Mouse (Mus musculus): ENCODE data around the gene Gm8281. TPM values are rescaled to one million over a fixed set of nuclear protein-coding genes. Genes with fewer than 3 reads are reported as not detected.
"Not testable (repeated sequence)": the region's sequence is repeated elsewhere in the genome, so short reads cannot be mapped to it uniquely, and the experiment has no call there.

Gene Gm8281
- under 1 TPM in 1 of 2 experiments, not detected in 1; 0.18 TPM for total RNA-seq (2021)
- long read RNA-seq, experiment 1 = 0 reads
- long read RNA-seq, experiment 2 = 0 reads

DNA sequence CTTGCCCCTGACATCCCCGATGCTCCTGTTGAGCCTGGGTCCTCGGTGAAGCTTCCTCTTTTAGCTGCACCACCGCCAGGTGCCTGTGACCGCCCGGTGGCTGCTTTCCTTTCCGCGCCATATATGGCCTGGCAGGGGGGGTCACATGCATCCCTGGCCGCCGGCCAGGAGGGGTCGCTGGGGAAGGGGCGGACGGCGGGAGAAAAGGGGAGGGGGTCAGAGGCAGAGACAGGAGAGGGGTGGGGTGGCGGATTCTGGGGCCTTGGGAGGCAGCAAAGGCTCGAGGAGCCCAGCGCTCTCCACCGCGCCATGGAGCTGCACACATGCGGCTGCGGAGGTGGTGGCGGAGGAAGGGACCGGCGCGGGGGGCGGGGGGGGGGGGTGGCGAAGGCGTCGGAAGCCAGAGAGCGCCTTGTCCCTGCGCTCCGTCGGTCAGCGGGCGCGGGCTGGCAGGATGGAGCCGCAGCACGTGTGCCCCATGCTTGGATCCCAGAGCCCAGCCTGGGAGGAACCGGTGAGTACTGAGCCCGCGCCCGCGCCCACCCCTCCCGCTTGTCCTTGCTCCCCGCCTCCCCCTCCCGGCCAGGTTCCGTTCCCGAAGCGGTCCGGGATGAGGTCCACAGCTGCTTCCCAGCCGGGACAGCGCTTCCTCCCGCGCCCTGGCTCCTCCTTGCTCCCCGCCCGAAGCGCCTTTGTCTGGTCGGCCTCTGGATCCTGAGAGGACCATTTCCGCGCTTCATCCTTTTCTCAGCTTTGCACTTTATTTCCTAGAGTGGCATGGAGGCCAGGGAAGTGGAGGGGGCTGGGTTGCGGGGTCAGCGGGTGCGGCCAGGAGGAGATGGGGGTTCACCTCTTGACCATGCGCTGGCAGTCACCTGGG is at the start of gene Gm8281:
TSS of gene Gm8281 (plus strand) at position 430 of the 880 bp plus-strand sequence.
- intact Hi-C loops (cut with DNase I; ENCODE audit: low total_unique reads) = not testable (repeated sequence)
- DNase-seq = peak; percentile 2

DNA sequence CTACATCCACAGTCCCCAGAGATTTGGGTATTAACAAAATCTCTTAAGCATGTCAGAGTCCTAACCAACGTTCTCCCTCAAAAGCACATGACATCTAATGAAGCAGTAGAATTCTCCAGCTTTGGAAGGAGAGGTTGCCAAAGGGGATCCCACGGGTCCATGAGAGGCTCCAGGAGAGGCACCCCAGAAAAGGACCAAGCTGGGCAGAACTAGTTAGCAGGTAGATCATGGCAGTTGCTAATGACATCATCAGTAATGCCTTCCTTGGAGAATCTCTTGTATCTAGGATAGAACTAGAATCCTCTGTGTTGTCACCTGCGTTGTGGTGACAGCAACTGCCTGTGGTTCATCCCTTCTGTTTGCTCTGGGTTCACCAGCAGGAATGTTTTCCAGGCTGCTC is 20.5 kb upstream of the Gm8281 start, which contains the start of gene 4930555G01Rik:
TSS of gene 4930555G01Rik (plus strand) at position 301 of the 400 bp plus-strand sequence.
- DNase-seq; intact Hi-C loops (cut with DNase I; ENCODE audit: low total_unique reads): not testable (repeated sequence)

DNA sequence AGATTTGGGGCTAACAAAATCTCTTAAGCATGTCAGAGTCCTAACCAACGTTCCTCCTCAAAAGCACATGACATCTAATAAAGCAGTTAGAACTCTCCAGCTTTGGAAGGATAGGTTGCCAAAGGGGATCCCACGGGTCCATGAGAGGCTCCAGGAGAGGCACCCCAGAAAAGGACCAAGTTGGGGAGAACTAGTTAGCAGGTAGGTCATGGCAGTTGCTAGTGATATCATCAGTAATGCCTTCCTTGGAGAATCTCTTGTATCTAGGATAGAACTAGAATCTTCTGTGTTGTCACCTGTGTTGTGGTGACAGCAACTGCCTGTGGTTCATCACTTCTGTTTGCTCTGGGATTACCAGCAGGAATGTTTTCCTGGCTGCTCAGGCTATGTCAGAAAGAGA is 60.4 kb downstream of the Gm8281 start, which contains the start of gene Gm8279:
TSS of gene Gm8279 (plus strand) at position 301 of the 400 bp plus-strand sequence.
- intact Hi-C loops (cut with DNase I; ENCODE audit: low total_unique reads); DNase-seq: not testable (repeated sequence)

Other genes with a start within 250 kb of the Gm8281 start
- not detected for gene Gm3269, start 232.9 kb upstream of the Gm8281 start, total RNA-seq (2021)
- gene Gm3264, start 215.5 kb upstream of the Gm8281 start, total RNA-seq (2021) = 1 to 10 TPM; 1.0 to 3.0 TPM
- gene Gm3278, start 178.6 kb upstream of the Gm8281 start, total RNA-seq (2021) = not detected
- gene Gm8297, start 87.1 kb upstream of the Gm8281 start, total RNA-seq (2021) = not detected
- not detected for gene Gm3298, start 55.1 kb upstream of the Gm8281 start, total RNA-seq (2021)
- not detected for gene 4930555G01Rik, start 20.4 kb upstream of the Gm8281 start, total RNA-seq (2021)
- gene Gm8279, start 60.5 kb downstream of the Gm8281 start, total RNA-seq (2021) = not detected
- gene Gm3317, start 93.5 kb downstream of the Gm8281 start, total RNA-seq (2021) = not detected
- gene Gm8271, start 114.8 kb downstream of the Gm8281 start, total RNA-seq (2021) = not detected
- gene Gm3526, start 189.5 kb downstream of the Gm8281 start, total RNA-seq (2021) = not detected